Mouse (Mus musculus) WW6 (cell line): ENCODE data around the gene Chadl.
A peak's percentile ranks its signal among the peaks of the same experiment; 100 is the strongest.
"Not testable (repeated sequence)": the region's sequence is repeated elsewhere in the genome, so short reads cannot be mapped to it uniquely, and the experiment has no call there.

ENCODE experiments used
- DNase-seq: peaks from one replicate; pipeline ENCODE4 v3.0.0-alpha.2; 2013; ENCODE audit warnings: low read depth, low spot score

Gene Chadl

GRCm38 (mm10) chr15:81697175-81697574, at the start of gene Chadl:
Gene Chadl (minus strand): TSS chr15:81697287.
- no peak for DNase-seq

DNA sequence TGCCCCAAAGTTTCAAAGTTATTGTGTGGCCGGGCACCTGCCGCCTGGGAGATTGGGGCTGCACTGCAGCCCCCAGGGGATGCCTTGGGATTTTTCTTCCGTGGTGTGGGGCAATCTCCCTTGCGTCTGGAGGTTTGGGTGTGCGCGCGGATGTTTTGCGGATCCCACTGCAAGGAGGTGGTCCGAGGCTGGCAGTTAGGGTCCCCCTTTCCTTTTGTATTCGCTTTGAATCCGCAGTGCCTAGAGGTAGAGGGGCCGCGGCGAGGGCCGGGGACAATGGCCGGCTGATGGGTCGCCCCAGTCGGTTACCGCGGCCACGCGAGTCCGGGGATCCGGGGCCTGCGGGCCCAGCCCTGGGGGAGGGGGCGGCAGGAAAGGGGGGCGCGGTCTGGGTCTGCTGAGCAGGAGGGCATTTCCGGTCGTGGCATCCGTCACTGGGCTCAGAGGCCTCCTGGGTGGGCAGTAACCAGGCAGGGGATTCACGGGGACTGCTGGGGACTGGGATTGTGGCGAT, 48.6 kb upstream of the Chadl start:
- DNase-seq, result no peak

GRCm38 (mm10) chr15:81744992-81745600, 48.0 kb upstream of the Chadl start, which contains the start of the genes Zc3h7b and Rangap1:
Gene Zc3h7b (plus strand): TSS chr15:81745057.
Gene Rangap1 (minus strand): TSS chr15:81745530.
- no peak for DNase-seq

- DNase-seq, result not testable (repeated sequence)
These were observed 45.3 kb upstream of the Chadl start for GRCm38 (mm10) chr15:81742368-81742767.

DNA sequence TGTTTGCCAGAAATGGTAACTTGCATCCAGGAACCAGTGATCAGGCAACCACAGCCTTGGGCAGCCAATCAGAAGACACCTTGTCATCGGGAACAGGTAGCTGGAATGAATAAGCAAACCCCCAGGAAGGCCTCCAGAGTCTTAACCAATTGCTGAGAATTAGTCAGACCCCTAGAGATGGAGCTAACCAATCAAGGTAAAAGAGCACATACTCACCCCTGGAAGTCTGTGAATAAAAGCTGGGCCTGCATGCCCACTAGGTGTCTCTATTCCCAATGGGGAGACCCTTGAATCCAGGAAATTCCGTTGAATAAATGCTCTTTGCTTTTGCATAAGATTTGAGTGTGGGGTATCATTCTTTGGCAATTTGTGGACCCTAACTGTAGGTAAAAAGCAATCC, 42.8 kb upstream of the Chadl start:
- peak; percentile 55 for DNase-seq

- DNase-seq, result no peak
These were observed 42.2 kb upstream of the Chadl start for GRCm38 (mm10) chr15:81739296-81739695.

GRCm38 (mm10) chr15:81735075-81735474, 38.0 kb upstream of the Chadl start:
- no peak for DNase-seq

DNA sequence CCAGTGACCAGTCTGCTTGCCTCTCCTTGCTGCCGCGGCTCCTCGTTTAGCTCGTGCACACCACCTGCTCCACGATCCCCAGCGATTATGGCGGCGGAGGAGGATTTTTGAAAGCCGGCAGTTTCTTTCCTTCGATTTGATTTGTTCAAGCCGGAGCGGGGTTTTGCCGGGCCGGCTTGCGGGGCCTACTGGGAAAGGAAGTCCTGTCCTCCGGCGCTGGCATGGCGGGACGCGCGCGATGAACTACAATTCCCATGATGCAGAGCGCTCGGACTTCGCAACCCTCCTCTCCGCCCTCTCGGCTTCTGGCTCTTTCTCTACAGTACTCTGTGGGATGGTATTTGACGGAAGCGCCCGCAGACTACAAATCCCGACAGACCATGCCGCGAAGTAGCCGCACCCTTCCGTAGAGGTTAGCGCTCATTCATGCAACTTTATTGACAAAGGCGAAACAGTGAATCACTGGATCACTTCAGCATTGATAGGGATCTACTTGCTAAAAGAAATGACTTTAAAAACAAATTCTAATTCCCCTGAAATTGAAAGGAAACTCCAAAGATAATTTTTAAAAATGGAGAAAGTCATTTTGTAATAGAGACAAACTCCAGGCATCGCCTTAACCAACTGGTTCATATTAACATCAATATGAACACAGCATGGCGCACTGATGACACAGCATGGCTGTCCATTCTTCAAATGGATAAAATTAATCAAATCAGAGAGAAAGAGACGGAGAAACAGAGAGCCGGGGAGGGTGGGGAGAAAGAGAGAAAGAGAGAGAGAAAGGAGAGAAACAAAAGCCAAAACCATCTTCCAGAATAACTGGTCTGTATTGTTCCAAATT, 32.9 kb upstream of the Chadl start:
- peak; percentile 96 for DNase-seq

DNA sequence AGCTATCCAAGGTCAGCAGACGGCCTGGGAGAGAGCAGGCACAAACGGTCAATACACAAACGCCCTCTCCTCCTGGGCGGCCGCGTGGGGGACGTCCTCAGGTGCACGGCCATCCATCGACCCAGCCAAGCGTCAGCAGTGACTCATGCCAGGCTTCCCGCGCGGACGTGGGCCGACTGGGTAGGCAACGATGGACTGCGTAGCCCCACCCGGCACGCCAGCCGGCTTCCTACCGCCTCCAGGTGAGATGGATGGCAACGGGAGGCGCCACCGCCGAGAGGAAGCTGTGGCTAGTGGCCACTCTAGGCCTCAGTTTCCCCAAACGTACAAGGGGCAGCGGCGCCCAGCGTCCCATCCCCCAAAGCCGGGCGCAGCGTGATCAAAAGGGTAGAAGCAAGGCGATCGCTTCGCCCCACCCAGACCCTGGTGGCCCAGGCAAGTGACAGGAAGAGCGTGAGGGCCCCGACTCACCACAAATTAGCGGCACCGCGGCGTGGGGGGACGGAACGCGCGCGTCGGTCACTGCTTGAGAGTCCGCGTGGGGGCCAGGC, 32.2 kb upstream of the Chadl start:
- DNase-seq, result no peak

- no peak for DNase-seq
These were observed 28.9 kb upstream of the Chadl start for GRCm38 (mm10) chr15:81725965-81726364.

GRCm38 (mm10) chr15:81723653-81724052, 26.6 kb upstream of the Chadl start:
- no peak for DNase-seq

DNA sequence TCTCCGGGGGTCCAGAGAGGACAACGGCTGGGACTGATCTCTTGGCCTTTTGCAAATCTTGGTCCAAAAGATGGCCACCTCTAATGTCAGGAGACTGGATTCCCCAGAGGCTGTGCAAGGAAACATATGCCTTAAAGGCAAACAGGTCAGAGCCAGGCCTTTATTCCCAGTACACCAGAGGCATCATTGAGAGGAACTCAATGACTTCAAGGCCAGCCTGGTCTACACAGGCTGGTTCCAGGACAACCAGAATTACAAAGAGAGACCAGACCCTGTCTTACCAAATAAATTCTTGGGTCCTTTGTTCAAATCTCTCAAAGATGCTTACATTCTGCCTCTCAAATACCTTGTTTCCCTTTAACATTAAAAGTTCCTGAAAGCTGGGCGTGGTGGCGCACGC, 25.3 kb upstream of the Chadl start:
- no peak for DNase-seq

DNA sequence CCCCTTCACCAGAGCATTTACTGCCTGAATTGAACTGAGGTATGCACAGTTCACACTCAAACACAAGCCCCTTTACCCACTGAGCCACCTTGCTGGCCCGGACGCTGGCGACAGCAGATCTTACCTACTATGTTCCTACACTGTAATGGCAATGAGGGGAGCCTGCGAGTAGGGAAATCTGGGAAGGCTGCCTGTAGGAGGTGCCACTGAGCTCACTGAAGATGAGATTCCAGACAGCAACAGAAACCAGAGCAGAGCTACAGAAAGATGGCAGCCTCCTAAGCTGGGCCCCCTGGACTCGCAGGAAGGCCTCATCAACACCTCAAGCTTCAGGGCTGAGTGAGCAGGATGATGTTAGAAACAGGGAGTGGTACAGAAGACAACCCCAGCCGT, 22.0 kb upstream of the Chadl start:
- no peak for DNase-seq

- no peak for DNase-seq
These were observed 21.4 kb upstream of the Chadl start for GRCm38 (mm10) chr15:81718336-81719138.

- DNase-seq, result no peak
These were observed 16.7 kb upstream of the Chadl start for GRCm38 (mm10) chr15:81713742-81714141.

- DNase-seq, result no peak
These were observed 13.7 kb upstream of the Chadl start for GRCm38 (mm10) chr15:81710801-81711200.

- no peak for DNase-seq
These were observed 12.6 kb upstream of the Chadl start for GRCm38 (mm10) chr15:81709686-81710085.

- DNase-seq, result no peak
These were observed 11.9 kb upstream of the Chadl start for GRCm38 (mm10) chr15:81708991-81709390.

DNA sequence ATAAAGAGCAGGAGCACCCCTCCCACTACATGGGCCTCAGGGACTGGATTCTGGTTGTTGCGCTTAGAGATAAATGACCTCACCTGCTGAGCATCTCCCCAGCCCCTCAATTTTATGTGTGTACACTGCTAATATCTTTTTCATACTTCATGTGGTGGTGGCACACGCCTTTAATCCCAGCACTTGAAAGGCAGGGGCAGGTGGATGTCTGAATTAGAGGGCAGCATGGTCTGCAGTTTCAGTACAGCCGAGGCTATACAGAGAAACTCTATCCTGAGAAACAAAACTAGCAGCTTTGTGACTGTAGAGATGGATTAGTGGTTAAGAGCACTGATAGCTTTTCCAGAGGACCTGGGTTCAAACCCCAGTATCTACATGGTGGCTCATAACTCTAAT, 6.0 kb upstream of the Chadl start:
- DNase-seq, result no peak

GRCm38 (mm10) chr15:81702306-81703093, 5.4 kb upstream of the Chadl start:
- no peak for DNase-seq

DNA sequence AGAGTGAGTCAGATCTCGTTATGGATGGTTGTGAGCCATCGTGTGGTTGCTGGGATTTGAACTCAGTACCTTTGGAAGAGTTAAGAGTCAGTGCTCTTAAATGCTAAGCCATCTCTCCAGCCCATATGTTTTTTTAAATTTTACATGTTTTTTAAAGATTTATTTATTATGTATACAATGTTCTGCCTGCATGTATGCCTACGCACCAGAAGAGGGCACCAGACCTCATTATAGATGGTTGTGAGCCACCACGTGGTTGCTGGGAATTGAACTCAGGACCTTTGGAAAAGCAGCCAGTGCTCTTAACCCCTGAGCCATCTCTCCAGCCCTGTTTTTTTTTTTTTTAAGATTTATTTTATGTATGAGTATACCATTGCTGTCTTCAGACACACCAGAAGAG, 4.3 kb upstream of the Chadl start:
- DNase-seq, result not testable (repeated sequence)
